Mouse (Mus musculus): ENCODE results near the gene Cisd3. TPM values are rescaled to one million over a fixed set of nuclear protein-coding genes. Genes with fewer than 3 reads are reported as not detected.
"Not testable (repeated sequence)": the region's sequence is repeated elsewhere in the genome, so short reads cannot be mapped to it uniquely, and the experiment has no call there.

Cisd3 gene
- polyA plus RNA-seq, 1 experiment from 2014 or later: 11.6 TPM

- H3K9ac ChIP-seq; H3K4me3 ChIP-seq; H3K9me3 ChIP-seq; H3K36me3 ChIP-seq; H3K27me3 ChIP-seq; H3K27ac ChIP-seq; H3K4me2 ChIP-seq (replicated peaks); ATAC-seq (ENCODE audit: insufficient number of reproducible peaks, insufficient read depth, low FRiP score, low TSS enrichment): not testable (repeated sequence)
- peaks cover 29% of the 10 kb centered on the region for H3K4me1 ChIP-seq
- 81% methylated on average over 6 of the region's 6 CpGs for WGBS
Observed at GRCm38 (mm10) chr11:97657967-97658366, 27.7 kb upstream of the Cisd3 start.

GRCm38 (mm10) chr11:97658751-97659266 is 26.8 kb upstream of the Cisd3 start:
- H3K27me3 ChIP-seq: peaks cover 7% of the 10 kb centered on the region
- no peak overlapping the region for H3K9ac ChIP-seq
- 76% methylated on average over 11 of the region's 11 CpGs for WGBS
- H3K4me1 ChIP-seq: peaks cover 29% of the 10 kb centered on the region
- H3K27ac ChIP-seq: no peak overlapping the region
- no peaks in the 10 kb centered on the region for H3K36me3 ChIP-seq
- no peak overlapping the region for H3K4me3 ChIP-seq
- no peak overlapping the region for H3K4me2 ChIP-seq (replicated peaks)
- ATAC-seq (ENCODE audit: insufficient number of reproducible peaks, insufficient read depth, low FRiP score, low TSS enrichment): no peak
- H3K9me3 ChIP-seq: no peaks in the 10 kb centered on the region

- Histone ChIP-seq H3K36me3 (no peaks in the 10 kb centered on the region), H3K4me1 (peaks cover 31% of the 10 kb centered on the region), H3K9ac (peak overlapping the region; percentile 78), H3K4me3 (peak overlapping the region; percentile 85), H3K9me3 (no peaks in the 10 kb centered on the region), H3K27me3 (peaks cover 7% of the 10 kb centered on the region), H3K27ac (peak overlapping the region; percentile 69), H3K4me2 (replicated peaks) (peak overlapping the region; percentile 78)
- no peak for ATAC-seq (ENCODE audit: insufficient number of reproducible peaks, insufficient read depth, low FRiP score, low TSS enrichment)
- 8% methylated on average over 13 of the region's 13 CpGs for WGBS
Observed at GRCm38 (mm10) chr11:97659267-97659989, 26.2 kb upstream of the Cisd3 start.

GRCm38 (mm10) chr11:97659990-97660714 is 25.5 kb upstream of the Cisd3 start:
- H3K4me2 ChIP-seq (replicated peaks): peak overlapping the region; percentile 78
- peak overlapping the region; percentile 85 for H3K4me3 ChIP-seq
- peaks cover 7% of the 10 kb centered on the region for H3K27me3 ChIP-seq
- WGBS: under 1% methylated on average over 68 of the region's 78 CpGs
- ATAC-seq (ENCODE audit: insufficient number of reproducible peaks, insufficient read depth, low FRiP score, low TSS enrichment): peak; percentile 85
- H3K4me1 ChIP-seq: peaks cover 39% of the 10 kb centered on the region
- H3K36me3 ChIP-seq: no peaks in the 10 kb centered on the region
- no peaks in the 10 kb centered on the region for H3K9me3 ChIP-seq
- peak overlapping the region; percentile 69 for H3K27ac ChIP-seq
- peak overlapping the region; percentile 78 for H3K9ac ChIP-seq

DNA sequence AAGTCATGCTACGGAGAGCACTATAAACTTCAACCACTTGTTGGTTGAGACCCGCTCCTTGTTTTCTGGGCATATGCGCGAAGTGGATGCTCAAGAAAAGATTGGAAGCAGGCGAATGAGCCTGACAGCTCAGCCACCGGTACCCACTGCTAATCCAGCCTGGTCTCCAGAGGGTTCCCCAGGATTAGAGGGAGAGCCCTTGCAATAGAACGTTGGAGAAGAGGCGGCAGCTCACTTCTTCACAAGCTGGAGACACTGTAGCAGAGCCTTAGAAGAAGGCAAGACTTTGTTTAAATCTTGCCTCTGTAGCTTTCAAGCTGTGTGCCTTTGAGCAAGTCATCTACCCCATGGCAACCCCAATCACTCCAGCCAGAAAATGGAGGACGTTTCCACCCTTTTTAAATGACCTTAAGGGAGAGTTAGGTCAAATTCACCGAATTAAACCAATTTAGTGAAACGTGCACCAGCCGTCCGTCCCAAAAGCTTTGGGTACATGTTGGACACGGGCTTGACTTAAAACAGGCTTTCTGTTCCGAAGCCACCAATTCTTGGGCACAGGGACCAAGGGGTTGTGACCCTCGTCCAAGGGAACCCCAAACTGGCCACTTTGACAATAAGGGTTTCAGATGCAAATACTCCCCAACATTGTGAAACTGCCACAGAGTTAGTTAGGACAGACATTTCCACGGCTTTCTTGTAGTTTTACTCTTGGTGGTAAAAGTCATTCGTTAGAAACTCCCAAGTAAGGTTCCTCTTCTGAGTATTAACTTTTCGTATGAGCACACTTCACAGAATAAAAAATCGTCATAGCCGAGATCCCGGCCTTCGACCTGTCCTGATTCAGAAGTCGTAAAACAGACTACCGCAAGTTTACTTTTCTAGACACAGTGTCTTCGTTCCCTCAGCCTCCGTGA is 24.6 kb upstream of the Cisd3 start:
- 2% methylated on average over 27 of the region's 27 CpGs for WGBS

DNA sequence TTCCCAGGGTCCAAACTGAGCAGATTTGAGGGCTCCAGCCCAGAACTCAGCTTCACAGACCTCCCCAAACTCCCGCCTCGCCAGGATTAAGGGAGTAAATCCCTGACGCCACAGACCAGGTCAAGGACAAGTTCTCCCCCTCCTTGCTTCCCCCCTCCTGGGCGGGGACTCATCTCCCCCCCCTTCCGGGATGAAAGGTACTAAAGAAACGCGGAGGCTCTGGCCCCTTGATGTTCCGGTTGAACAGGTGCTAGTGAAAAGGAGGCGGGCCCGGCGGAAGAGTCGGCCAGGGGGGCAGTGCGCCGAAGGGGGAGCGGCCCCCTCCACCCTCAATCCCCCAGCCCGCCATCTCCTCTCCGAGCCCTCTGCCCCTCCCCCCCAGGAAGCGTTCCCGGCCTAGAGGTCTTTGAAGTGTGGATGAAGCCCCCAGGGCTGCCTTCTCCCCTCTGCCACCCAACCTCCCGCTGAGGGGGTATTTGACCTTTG is 23.9 kb upstream of the Cisd3 start:
- Histone ChIP-seq H3K9ac (no peak overlapping the region; the same call in 1 of the 2 replicates), H3K27me3 (peaks cover 7% of the 10 kb centered on the region), H3K4me3 (peak overlapping the region; percentile 94), H3K4me1 (peaks cover 43% of the 10 kb centered on the region), H3K36me3 (peaks cover 13% of the 10 kb centered on the region), H3K9me3 (no peaks in the 10 kb centered on the region), H3K4me2 (replicated peaks) (peak overlapping the region; percentile 78), H3K27ac (peak overlapping the region; percentile 50; the same call in 1 of the 2 replicates)
- WGBS: under 1% methylated on average over 14 of the region's 20 CpGs
- no peak for ATAC-seq (ENCODE audit: insufficient number of reproducible peaks, insufficient read depth, low FRiP score, low TSS enrichment)

More for the DNA sequence above, 24.6 kb upstream of the Cisd3 start:
- Histone ChIP-seq H3K27me3 (peaks cover 7% of the 10 kb centered on the region), H3K9me3 (no peaks in the 10 kb centered on the region), H3K4me1 (peaks cover 43% of the 10 kb centered on the region), H3K4me2 (replicated peaks) (peak overlapping the region; percentile 78), H3K27ac (peak overlapping the region; percentile 69; the same call in 1 of the 2 replicates), H3K36me3 (peaks cover 8% of the 10 kb centered on the region; the same call in 1 of the 2 replicates), H3K4me3 (peak overlapping the region; percentile 94), H3K9ac (peak overlapping the region; percentile 78; the same call in 1 of the 2 replicates)
- ATAC-seq (ENCODE audit: insufficient number of reproducible peaks, insufficient read depth, low FRiP score, low TSS enrichment): no peak

- ATAC-seq (ENCODE audit: insufficient number of reproducible peaks, insufficient read depth, low FRiP score, low TSS enrichment): no peak
- no peaks in the 10 kb centered on the region for H3K9me3 ChIP-seq
- H3K9ac ChIP-seq: peak overlapping the region; percentile 91
- H3K27me3 ChIP-seq: peaks cover 7% of the 10 kb centered on the region
- WGBS: 2% methylated on average over 21 of the region's 21 CpGs
- H3K4me2 ChIP-seq (replicated peaks): peak overlapping the region; percentile 78
- peaks cover 20% of the 10 kb centered on the region for H3K36me3 ChIP-seq
- peak overlapping the region; percentile 94 for H3K4me3 ChIP-seq
- peak overlapping the region; percentile 92; the same call in 1 of the 2 replicates for H3K27ac ChIP-seq
- H3K4me1 ChIP-seq: peaks cover 43% of the 10 kb centered on the region
Observed at GRCm38 (mm10) chr11:97662207-97662892, 23.3 kb upstream of the Cisd3 start.

GRCm38 (mm10) chr11:97662893-97663527 is 22.6 kb upstream of the Cisd3 start, which contains the start of gene Mllt6:
Mllt6 (plus strand) TSS chr11:97663414.
- H3K36me3 ChIP-seq: peaks cover 24% of the 10 kb centered on the region
- peak within 1 kb of the TSS; percentile 78 for H3K4me2 ChIP-seq (replicated peaks)
- peak within 1 kb of the TSS; percentile 92 for H3K27ac ChIP-seq
- H3K27me3 ChIP-seq: peaks cover 7% of the 10 kb centered on the region
- 0 out of 2 replicates have a peak, but pooled peaks have one; percentile 14 for ATAC-seq (ENCODE audit: insufficient number of reproducible peaks, insufficient read depth, low FRiP score, low TSS enrichment)
- H3K9me3 ChIP-seq: no peaks in the 10 kb centered on the region
- H3K4me1 ChIP-seq: peaks cover 43% of the 10 kb centered on the region
- peak within 1 kb of the TSS; percentile 91 for H3K9ac ChIP-seq
- 0% methylated on average over 35 of the region's 76 CpGs for WGBS
- peak within 1 kb of the TSS; percentile 94 for H3K4me3 ChIP-seq

DNA sequence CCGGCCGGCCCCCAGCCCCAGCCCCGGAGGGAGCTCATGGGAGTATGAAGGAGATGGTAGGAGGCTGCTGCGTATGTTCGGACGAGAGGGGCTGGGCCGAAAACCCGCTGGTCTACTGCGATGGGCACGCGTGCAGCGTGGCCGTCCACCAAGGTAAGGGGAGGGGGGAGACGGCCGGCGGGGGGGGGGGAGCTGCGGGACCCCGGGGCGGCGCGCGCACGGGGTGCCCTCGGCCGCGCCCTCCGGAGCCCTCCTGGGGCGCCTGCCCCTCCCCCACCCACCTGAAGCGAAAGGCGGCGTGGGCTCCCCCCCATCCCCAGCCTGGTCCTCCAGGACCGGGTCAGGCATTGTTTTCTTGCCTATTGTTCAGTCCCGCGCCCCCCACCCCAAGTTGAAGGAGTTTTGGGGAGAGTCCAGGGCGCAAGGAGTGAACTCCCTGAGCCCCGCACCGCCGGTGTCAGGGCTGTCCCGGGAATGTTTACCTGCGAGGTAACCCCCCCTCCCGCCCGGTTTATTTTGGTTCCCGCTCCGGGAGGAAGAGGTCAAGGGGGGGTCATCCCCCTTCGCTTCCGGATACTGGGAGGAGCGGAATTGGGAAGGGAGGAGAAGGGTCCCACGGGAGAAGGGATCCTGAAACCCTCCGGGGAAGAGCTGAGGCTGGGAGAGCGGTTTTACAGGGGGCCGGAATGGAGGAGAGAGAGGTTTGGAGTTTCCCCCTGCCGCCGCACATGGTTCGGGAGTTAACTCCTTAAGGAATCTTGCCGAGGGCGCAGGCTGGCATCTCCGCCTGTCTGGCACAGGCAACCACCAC is 21.9 kb upstream of the Cisd3 start:
- no peak for ATAC-seq (ENCODE audit: insufficient number of reproducible peaks, insufficient read depth, low FRiP score, low TSS enrichment)
- Histone ChIP-seq H3K9ac (peak overlapping the region; percentile 91), H3K4me1 (peaks cover 45% of the 10 kb centered on the region)

More for the DNA sequence above, 21.9 kb upstream of the Cisd3 start:
- Histone ChIP-seq H3K4me3 (peak overlapping the region; percentile 94), H3K4me2 (replicated peaks) (peak overlapping the region; percentile 65), H3K9me3 (no peaks in the 10 kb centered on the region), H3K27me3 (peaks cover 7% of the 10 kb centered on the region), H3K36me3 (peaks cover 31% of the 10 kb centered on the region), H3K27ac (peak overlapping the region; percentile 92)
- WGBS: under 1% methylated on average over 34 of the region's 57 CpGs

Data from embryonic facial prominence, embryonic 12.5 days (tissue).